In the genomic region with DNA sequence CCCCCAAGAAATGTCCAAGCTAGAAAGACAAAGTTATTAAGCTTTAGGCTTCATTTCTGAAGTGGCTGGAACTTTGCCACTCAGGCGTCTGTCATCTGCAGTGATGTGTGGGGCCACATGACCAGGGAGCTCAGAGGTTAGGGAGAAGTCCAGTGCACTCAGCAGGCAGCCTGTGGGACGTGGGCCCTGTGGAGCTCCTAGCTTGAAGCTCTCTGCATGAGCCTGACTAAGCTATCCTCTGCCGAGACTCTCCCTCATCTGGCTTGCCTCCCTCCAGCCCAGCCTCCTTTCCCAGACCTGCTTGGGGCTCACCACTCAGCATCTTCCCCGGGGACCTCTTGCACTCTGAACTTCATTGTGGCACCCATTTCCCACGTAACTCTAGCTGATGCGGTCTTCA, we compare ENCODE assay signal across 14 mouse cellular contexts.
"Had no signal": no experiment of that assay in that cellular context is flagged by ENCODE, and none has a peak within 500 bp of the region (broad histone marks: within the 10 kb centered on the region; RNA-seq: fewer than 3 reads in every experiment).

No protein-coding gene starts in this region.

- H3K4me3 ChIP-seq: limb, embryonic 13.5 days; liver, embryonic 15.5 days; midbrain, embryonic 13.5 days; myocyte; neural tube, embryonic 15.5 days had no signal

- H3K27me3 ChIP-seq: limb, embryonic 13.5 days; midbrain, embryonic 13.5 days; neural tube, embryonic 15.5 days had no signal

- H3K9ac ChIP-seq: limb, embryonic 13.5 days; liver, embryonic 15.5 days; midbrain, embryonic 13.5 days; neural tube, embryonic 15.5 days had no signal

- H3K4me2 ChIP-seq: limb, embryonic 13.5 days; liver, embryonic 15.5 days; midbrain, embryonic 13.5 days; neural tube, embryonic 15.5 days had no signal

- H3K36me3 ChIP-seq: liver, embryonic 15.5 days; neural tube, embryonic 15.5 days had no signal

- H3K9me3 ChIP-seq: limb, embryonic 13.5 days; liver, embryonic 15.5 days; midbrain, embryonic 13.5 days; neural tube, embryonic 15.5 days had no signal

- H3K27ac ChIP-seq: limb, embryonic 13.5 days; liver, embryonic 15.5 days; midbrain, embryonic 13.5 days; neural tube, embryonic 15.5 days; stomach, postnatal 0 days had no signal

- ATAC-seq: lung, postnatal 0 days; midbrain, embryonic 13.5 days had no signal

- DNase-seq: left cerebral cortex, postnatal 4 days; lung, adult 2 months; lung, postnatal 36 days; right cerebral cortex, adult 18-20 months; right cerebral cortex, postnatal 25 days; thymus, adult 2 months; thymus, postnatal 36 days had no signal
